Mouse (Mus musculus) cerebellum, adult 18-20 months (tissue): Measurements from ENCODE around the gene Ubac1.

ENCODE experiments used
- DNase-seq, 2 experiments: peaks; one replicate each; pipeline ENCODE4 v3.0.0; 2021

Gene Ubac1

DNA sequence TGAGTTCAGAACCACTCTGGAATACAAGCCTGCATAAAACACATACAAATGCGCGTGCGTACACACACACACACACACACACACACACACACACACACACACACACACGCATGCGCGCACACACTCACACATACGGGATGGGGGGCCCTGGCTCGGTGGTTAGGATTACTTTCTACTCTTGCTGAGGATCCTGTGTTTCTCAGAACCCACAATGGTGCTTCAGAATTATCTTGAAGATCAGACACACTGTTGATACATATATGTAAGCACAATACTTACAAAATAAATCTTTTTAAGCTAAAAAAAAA is 665 bp upstream of the Ubac1 start:
- DNase-seq, result no peak

DNA sequence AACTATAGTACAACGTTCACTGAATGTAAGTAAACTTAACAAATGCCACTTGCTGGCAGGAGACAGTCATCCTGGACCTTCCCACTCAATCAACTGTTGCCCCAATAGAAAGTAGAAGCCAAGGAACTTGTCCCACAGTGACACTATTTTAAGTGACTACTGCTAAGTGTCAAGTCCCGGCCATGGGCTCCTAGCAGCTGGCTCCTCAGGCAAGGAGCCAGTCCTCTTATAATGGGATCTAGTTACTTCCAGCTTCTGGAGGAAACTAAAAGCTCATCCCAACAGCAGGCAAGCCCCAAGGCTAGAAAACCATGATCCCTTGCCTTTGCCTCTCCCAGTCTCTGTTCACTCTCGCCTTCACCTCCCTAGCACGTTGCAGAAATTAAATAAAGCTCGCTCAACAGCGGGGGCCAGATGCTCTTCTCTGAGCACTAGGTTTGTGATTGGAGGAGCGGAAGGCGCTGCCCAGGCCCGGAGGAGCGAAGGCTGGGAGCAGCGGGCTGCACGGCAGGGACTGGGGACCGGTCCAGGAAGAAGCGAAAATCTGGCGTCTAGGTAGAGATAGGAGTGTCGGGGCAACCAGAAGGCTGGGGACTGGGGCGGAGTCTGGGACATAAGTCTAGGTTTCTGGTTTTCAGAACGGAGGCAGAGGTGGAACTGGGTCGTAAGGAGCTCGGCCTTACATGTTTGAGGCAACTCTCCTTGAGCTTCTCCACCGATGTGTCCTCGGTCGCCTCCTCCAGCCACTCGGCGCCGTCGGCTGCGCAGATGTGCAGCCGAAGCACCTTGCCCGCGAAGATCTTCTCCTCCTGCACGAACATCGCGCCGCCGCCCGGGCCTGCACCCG is 610 bp downstream of the Ubac1 start:
- peak; percentile 85 to 88 for DNase-seq

DNA sequence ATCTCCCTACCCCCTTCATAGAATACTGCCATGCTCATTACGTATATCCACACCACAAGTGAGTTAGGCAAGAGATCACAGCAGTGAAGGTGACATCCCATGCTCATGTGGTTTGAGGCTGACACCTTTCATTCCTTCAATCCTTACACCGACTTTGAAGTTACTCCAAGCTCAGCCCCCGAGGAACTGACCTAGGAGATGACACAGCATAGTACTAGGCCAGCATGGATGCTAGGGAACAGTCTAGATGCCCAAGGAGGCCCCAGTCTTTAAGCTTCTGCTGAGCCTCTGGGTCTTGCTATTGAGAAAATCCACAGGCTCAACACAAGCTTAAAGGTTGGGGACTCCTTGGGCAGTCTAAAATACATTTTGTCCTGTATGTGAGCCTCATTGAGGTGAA is 1.6 kb downstream of the Ubac1 start:
- no peak for DNase-seq

DNA sequence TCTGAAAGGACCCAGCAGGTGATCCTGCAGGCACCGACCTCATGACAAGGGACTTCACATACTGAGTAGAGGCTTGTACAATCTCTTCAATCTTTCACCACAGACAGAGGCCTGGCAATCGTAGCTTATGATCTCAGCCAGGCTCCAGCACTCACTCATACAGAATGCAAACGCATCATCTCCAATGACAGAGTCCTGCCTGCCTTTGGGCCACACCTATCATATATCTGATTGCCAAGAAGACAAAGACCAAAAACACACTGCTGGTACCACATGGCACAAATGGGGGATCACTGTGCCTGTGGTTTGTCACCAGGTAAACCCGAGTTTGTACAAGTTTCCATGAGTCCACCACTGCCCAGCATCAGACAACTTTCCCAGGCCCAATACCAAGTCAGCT is 4.2 kb downstream of the Ubac1 start:
- no peak for DNase-seq

DNA sequence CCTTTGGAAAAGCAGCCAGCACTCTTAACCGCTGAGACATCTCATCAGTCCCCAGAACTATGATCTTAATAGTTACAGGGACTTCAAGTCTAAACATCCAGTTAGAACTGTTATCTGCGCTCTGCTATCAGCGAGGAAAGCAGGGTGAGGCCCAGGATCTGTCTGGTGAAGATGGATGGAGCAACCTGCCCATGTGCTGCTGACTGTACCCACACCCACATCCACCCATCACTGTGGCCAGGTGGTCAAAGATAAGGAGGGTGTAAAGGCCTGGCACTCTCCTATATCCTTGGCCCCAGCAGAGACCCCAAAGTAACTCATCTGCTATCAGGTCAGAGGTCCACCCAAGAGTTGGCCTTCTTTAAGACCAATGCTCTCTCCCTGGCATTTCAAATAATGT is 7.9 kb downstream of the Ubac1 start:
- DNase-seq, result no peak

DNA sequence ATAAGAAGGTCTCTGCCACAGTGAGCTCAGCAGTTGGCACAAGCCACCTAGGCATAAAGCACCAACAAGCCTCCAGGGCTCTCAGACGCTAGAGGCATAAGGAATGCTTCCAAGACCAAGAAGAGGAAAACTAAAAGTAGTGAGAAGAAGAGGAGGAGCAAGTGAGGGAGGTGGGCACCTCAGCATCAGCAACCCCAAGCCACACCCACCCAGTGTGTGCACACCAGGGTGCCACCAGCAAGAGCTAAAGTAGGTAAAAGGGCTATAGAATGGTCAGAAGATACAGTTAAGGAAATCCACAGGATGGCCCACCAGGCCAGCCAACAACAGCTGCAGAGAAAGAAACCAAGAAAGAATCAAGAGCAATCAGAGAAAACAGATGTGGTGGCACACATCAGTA is 10.1 kb downstream of the Ubac1 start:
- DNase-seq, result no peak

DNA sequence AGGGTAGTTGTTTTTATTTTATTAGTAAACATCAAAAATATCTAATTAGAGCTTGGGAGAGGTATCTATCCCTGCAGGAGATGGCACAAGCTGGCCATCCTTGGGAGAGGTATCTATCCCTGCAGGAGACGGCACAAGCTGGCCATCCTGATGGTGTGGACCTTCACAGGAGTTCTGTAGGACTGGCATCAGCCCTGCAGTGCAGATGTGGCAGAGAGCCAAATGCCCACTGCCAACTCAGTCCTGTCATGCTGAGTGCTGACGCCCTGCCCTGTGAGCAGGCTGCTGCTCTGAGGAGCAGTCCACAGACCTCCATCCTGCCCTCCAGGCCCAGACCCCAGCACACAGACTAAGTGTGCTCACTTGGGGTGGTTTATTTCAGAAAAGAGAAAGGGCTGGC is 19.5 kb downstream of the Ubac1 start:
- peak; percentile 85 to 88 for DNase-seq

DNA sequence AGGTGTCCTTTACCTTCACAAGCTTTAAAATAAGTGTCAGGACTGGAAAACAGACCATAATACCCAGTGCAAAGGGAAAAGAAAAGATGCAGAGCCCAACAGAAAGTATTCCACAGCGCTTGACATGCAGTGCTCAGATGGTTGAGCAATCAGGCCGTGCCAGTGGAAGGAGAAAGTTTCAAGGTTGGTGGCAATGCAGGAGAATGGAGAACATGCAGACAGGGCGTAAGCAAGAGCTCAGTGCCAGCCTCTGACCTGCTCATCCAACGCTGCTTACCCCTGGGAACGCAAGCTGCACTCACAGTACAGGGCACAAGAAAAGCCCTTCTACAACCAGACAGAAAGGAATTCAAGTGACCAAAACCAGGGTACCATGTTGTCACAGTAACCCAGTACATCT is 20.4 kb downstream of the Ubac1 start:
- DNase-seq, result no peak

DNA sequence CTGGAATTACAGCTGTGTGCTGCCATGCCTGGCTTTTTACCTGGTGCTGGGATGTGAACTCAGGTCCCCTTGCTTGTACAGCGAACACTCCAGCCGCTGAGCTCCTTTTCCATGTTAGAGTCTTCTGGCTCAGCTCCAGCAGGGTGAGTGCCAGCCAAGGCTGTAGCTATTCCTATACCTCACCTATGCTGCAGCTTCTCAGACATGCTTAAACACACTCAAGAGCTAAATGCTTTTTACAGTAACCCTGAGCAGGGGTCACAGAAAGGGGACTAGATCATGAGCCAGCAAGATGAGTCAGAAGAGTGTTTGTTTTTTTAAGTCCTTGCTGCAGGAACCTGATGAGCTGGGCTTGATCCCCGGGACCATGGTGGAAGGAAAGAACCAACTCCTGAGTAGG is 23.8 kb downstream of the Ubac1 start:
- peak in 1 of 2 experiments; percentile 38 for DNase-seq

DNA sequence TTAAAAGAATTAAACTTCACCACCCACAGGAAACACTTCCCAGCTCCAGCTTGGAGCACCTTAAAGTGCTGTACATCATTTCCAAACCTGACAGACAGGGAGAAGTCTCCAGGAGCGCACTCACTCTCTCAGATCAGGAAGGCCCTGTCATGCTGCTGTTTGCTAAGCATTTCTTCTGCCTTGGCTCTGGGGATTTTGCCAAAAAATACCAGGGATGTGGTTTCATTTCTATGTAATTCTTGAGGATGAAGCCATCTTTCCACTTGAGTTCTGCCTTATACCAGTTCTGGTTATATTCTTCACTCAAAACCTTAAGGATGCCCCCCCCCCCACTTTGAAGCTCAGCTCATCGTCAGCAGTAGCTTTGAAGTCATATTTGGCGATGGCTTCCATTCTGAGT is 26.8 kb downstream of the Ubac1 start:
- DNase-seq, result no peak

DNA sequence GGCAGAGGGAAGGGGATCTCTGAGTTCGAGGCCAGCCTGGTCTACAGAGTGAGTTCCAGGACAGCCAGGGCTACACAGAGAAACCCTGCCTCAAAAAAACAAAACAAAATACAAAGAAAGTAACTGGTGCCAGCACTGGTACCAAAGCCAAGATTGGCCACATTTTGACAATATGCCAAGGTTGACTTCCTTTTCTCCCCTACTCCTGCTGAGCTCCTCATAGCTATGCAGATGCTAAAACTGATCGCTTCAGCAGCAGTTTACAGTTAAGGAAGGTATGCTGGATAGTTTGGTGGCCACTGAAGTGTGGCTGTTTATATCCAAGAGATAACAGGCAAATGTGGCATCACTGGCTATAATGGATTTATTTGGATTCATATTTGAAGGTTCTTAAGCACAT is 29.3 kb downstream of the Ubac1 start:
- DNase-seq, result no peak

DNA sequence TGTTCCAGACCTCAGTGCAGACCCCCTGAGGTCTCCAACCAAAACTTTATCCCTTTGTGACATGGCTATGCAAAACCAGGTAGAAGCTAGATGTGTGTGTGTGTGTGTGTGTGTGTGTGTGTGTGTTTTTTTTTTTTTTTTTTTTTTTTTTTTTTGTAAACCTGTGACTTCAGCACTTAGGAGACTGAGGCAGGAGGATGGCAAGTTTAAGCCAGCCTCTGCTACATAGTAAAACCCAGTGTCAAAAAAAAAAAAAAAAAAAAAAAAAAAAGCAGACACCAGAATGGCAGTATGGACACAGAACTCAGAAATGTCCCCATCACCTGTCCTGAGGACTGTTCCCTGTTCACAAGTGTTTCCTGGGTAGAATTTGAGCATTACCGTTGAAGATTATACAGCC is 31.9 kb downstream of the Ubac1 start:
- DNase-seq, result no peak

DNA sequence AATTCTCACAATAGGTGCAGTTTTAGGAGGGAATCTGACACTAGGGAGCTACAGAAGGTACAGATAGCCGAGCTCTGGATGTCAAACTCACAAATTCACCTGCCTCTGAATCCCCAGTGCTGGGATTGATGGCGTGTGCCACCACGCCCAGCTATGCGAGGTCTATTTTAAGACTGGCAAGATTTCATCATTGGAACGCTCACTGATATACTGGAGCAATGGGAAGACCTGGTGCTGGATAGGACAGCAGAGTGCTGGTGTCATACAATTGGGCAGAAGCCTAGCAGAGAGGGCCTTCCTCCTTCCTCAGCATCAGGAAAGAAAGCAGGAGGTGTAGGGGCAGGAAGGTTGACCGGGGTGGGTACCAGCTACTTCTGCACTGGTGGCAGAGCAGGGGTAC is 33.7 kb downstream of the Ubac1 start:
- DNase-seq, result no peak

DNA sequence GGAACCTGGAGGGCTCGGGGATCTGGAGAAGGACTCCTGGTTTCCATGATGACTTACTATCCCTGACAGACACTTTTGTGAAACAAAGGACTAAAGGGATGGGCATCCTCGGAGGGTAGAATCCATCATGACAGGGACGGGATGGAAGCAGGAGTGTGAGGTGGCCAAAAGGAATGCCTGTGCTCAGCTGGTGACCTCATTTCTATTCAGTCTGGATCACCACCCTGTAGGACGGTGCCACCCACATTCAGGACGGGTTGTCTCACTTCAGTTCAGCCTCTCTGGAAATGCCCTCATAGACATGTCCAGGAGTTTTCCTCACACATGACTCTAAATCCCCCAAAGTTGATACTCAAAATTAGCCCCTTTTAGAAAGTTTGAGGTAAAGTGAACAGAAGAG is 34.9 kb downstream of the Ubac1 start:
- no peak for DNase-seq

DNA sequence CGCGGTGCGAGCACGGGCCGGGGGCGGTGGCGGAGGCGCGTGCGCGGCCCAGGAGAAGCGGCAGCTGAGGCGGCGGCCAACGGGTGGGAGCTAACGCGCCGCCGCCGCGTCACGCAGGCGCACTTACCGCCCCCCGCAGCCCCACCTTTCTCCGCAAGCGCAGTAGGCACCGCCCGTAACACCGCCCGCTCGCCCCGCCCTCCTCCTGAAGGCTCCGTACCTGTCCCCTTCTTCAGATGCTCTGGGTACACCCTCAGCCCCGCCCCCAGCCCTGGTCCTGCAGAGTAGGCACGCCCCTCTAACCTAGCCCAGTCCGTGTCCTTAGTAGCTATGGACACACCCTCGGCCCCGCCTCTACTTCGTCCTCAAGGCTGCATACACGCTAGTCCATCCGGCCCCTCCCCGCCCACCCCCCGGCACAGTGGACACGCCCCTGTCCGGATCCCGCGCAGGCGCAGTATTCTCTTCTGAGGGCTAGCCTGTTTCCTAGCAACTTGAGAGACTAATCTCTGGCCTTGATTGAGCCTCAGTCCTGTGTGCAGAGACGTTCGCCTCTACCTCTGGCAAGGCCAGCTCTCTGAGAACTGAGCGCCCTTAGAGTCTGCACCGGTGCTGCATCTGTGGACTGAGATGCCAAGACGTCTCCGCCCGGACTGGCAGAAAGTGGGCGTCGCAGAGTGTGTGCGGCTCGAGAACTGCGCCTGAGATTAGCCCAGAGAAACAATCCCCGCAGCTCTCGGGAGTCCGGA is 38.2 kb downstream of the Ubac1 start, which contains the start of gene Camsap1:
Gene Camsap1, minus strand, starts transcription at position 124 of the 749 bp plus-strand sequence.
- DNase-seq, result peak; percentile 100

DNA sequence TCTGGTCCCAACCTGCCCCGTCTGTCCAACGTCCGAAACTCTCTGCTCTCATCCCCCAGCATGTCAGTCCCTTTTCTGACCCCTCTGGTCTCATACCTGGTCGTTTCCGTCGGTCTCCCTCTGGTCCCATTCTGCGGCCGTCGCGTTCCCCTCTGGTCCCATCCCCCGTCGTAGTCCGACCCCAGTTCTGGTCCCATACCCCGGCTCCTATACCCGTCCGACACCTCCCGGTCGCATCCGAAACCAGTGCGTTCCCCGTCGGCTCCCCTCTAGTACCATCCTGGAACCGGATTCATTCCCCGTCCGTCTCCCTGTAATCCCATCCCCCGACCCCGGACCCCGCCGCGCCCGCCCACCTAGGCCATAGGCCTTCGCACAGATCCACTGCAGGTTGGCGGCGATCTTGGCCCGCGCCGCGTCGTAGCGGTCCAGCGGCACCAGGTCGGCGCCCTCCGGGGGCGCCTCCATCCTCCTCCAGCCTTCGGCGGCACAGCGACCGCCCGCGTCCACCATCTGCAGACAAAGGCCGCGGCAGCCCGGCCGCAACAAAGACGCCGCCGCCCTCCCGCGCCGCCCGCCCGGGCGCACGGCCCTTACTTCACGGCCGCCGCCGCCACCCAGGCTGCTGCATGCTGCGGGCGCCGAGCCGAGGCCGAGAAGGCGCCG is 39.0 kb downstream of the Ubac1 start:
- DNase-seq, result peak in 1 of 2 experiments; percentile 51

DNA sequence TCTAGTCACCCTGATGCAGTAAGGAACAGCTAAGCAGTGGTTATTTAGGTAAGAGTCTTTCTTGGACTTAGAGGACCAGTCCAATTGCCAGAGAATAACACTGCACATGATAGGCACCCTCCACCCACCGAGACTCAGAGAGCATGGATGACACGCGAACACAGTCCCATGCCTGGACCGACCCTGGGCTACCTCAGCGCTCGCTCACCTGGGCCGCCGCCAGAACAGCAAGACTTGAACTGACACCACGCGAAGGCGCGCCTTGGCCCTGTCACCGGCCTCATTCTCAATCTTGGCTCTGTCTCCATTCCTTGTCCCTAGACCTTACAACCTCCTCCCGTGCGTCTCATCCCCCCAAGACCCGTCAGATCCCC is 39.5 kb downstream of the Ubac1 start:
- DNase-seq, result peak; percentile 72 to 79

DNA sequence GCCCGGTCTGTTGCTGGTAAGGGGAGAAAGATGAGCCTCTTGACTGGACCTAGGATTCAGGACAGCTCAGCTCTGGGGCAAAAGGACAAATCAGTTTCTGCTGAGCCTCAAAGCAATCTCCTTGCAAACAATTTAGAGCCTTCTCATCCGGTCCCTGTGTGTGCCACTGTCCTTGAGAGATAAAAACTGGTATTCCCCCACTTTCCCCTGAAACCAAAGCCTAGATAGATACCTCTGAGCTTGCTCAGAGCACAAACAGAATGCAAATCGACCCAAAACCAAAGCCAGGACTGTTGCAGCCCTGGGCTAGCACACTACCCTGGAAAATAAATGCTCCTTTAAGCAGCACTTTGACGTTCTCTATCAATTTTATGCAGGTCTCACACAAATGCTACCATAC is 42.5 kb downstream of the Ubac1 start:
- DNase-seq, result no peak

DNA sequence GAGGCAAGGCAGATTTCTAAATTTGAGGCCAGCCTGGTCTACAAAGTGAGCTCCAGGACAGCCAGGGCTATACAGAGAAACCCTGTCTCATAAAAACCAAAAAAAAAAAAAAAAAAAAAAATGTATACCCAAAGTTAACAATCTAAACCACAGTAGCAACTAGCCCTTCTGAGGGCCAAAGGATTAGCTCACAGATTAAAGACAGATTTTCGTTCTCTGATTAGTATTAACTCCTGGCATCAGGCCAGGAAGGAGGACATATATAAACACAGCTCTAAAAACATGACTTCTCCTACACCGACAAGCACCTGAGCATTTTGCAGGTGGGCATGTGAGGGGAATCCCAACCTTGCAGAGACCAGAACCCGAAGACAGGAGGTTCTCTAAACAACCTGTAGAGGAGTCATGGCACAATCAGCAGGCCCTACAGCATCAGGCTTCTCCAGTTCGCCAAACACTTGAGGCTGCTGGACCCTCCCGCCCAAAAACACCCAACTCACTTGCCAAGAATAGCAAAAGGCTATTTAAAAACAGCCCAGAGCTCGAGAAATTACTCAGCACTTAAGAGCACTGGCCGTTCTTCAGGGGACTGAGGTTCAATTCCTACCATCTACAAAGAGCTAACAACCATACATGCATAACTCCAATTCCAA is 43.8 kb downstream of the Ubac1 start:
- DNase-seq, result no peak

DNA sequence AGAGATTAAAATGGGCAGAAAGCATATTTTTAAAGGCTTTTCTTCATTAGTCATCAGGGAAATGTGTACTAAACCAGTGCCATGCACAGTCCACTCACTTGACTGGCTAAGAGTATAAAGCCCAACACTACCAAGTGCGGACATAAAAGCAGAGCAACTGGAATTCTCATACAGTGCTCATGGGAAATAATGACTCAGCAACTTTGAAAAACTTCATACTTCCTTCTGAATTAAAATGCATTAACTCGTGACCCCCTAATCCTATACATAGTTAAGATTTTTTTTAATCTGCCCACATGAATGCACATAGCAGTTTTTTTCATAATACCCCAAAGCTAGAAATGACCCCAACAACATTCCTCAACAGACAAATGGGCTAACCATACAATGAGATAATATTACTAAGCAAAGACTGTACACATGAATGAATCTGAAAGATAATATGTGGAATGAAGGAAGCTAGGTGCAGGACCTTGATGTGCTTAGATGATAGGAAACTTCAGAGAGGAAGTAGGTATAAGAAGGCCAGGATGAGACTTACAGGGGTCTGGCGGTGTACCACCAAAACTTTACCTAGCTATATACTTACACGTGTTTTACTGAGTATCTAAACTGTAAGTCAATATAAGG is 46.3 kb downstream of the Ubac1 start:
- no peak for DNase-seq

DNA sequence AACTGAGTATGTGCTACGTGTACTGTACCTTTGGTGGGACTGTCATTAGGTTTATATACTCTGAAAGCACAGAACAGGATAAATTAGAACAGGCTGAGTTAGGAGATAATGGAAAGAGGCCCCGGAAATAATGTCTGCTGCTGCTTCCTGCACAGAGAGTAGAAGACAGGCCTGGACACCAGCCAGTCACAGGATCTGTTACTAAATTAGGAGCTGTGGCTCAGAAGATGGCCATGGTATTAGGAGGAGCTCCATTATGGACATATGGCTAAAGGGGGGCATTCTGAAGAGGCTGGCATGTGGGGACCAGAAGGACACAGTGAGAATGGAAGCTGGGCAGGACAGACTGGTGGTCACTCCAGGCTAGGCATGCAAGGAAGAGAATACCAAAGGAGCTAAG is 51.1 kb downstream of the Ubac1 start:
- peak; percentile 75 to 84 for DNase-seq

DNA sequence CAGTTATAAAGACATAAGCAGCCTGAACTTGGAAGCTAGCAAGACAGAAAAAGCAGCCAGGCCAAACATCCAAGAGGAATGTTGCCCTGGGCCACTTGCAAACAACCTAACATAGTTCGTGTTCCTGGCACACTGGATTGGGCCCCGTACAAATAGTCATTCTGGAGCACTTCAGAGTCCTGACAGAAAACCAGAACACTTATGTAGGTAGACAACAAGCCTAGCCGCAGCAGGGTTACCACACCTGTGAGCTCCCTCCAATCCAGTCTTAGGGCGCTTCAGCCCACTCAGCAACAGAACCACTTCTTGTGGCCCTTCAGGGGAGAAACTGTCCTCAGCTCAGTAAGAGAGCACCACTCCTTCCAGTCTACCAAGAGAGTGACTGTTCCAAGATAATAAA is 52.2 kb downstream of the Ubac1 start:
- no peak for DNase-seq

DNA sequence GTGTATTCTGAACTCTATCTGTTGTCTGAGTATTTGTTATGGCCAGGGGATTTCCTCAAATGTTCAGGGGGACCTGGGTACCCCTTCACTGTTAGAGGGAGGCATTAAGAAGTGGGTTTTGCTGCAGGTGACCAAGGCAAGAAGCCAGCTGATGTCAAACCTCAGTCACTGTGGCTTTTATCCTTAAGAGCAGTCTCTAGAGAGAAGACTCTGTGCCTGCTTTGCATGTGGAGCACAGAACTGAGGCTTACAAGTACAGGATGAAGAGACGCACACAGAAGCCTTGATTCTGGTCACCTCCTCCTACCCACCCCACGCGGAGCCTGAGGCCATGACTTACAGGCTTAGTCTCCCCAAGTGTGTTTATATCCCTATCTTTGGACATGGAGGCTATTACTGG is 72.3 kb downstream of the Ubac1 start:
- DNase-seq, result no peak
